Mouse (Mus musculus): Measurements from ENCODE around the gene Mthfd2.

Gene Mthfd2

GRCm38 (mm10) chr6:83265653-83266052, 60.1 kb downstream of the Mthfd2 start:
- no peak for DNase-seq

DNA sequence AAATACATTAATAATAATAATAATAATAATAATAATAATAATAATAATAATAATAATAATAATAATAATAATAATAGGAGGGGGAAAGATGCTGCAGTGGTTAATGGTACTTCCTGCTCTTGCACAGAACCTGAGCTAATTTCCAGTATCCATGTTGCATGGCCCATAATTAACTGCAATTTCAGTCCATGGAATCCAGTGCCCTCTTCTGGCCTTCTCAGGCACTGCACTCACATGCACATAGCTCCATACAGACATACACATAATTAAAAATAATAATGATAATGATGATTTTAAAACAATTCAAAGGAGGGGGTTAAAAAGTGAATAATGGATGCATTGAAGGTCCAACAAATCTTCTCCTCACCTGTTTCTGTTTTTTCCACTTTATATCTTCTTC, 60.5 kb downstream of the Mthfd2 start:
- DNase-seq = no peak

- no peak for DNase-seq
Observed at GRCm38 (mm10) chr6:83264516-83264915, 61.2 kb downstream of the Mthfd2 start.

Data from cerebellum, adult 9-11 months (tissue).